Mouse (Mus musculus): ENCODE results near the gene Rara. TPM values are rescaled to one million over a fixed set of nuclear protein-coding genes. Genes with fewer than 3 reads are reported as not detected.

Rara gene
- 31.9 TPM for polyA plus RNA-seq (2012; fragmentation: generic; extraction: Trizol)
- long read RNA-seq, experiment 1, transcript Rara-204 (9 exons, 2,469 nt), result major isoform, 6 of 19 reads
- long read RNA-seq, experiment 1, partial matches to known transcripts, result 8 of 19 reads
- long read RNA-seq, experiment 1, other reads (novel, unspliced or antisense), result 2 of 19 reads
- long read RNA-seq, experiment 2, transcript Rara-202 (8 exons, 3,238 nt), result major isoform, 37 of 79 reads
- long read RNA-seq, experiment 2, transcript Rara-204 (9 exons, 2,469 nt), result minor isoform, 25 of 79 reads
- long read RNA-seq, experiment 2, partial matches to known transcripts, result 2 of 79 reads
- long read RNA-seq, experiment 2, other reads (novel, unspliced or antisense), result 15 of 79 reads

DNA sequence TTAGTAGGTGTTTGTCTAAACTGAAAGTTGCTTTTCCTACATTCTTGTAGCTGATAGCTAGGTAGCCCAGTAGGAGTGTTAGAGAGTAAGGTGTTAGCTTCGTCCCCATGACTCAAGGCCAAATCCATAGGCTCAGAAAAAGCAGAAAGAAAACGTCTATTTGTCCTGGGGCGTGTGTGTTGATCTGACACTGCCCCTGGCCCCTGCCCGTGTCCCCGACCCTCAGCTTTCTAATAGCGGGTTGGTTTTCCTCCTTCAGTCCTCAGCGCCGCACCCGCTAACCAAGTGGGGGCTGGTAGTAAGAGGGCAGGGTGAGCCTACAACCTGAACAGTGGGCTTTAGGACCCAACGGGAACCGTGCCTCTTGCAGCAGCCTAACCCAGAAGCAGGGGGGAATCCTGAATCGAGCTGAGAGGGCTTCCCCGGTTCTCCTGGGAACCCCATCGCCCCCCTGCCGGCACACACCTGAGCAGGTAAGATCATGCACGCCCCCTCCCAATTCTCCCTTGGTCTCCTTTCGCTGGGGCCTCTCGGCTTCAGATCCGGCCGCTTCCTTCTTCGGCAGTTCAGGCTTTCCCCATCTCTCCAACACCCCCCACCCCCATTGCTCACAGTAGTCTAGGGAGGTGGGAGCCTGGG is at the start of gene Rara:
Gene Rara, plus strand, starts transcription at position 381 of the 639 bp plus-strand sequence.
- Histone ChIP-seq H3K79me3 (ENCODE audit: low read depth) (no peaks in the 10 kb centered on the region), H3K27me3 (ENCODE audit: control insufficient read depth, insufficient read depth, insufficient read length) (no peaks in the 10 kb centered on the region), H3K79me2 (ENCODE audit: control insufficient read depth, insufficient read depth) (no peaks in the 10 kb centered on the region), H3K4me3 (ENCODE audit: insufficient read depth, poor library complexity, severe bottlenecking) (no peak within 1 kb of the TSS), H3ac (ENCODE audit: control insufficient read depth, insufficient read length, low read depth) (no peak within 1 kb of the TSS), H3K36me3 (ENCODE audit: control insufficient read depth, insufficient read depth) (peaks cover 18% of the 10 kb centered on the region)
- TF ChIP-seq MYOG (IDR thresholded peaks at IDR 0.05; ENCODE audit: control insufficient read depth, extremely low read depth, insufficient read length) (no peak), USF1 (IDR thresholded peaks at IDR 0.05; ENCODE audit: low read depth) (no peak), CTCF (IDR thresholded peaks at IDR 0.05; ENCODE audit: control insufficient read depth, insufficient read depth, insufficient read length) (no peak), MYOD1 (IDR thresholded peaks at IDR 0.05; ENCODE audit: control insufficient read depth, insufficient read length, low read depth) (no peak), MAX (IDR thresholded peaks at IDR 0.05) (no peak), CEBPB (IDR thresholded peaks at IDR 0.05; ENCODE audit: low read depth) (no peak), FOSL1 (IDR thresholded peaks at IDR 0.05; ENCODE audit: insufficient read depth, low read length, poor library complexity, severe bottlenecking) (no peak)

DNA sequence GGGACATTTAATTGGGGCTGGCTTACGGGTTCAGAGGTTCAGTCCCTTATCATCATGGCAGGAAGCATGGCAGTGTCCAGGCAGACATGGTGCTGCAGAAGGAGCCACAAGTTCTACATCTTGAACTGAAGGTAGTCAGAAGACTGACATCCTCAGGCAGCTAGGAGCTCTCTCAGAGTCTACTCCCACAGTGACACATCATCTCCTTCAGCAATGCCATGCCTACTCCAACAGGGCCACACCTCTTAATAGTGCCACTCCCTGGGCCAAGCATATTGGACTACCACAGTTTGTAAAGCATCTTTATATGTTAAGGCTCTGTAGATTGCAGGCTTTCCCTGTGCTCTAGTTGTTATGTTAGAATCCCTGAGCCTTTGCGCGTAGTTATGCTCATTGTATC is 39.9 kb upstream of the Rara start:
- no peak overlapping the region for H3K4me3 ChIP-seq (ENCODE audit: insufficient read depth, poor library complexity, severe bottlenecking)
- no peak overlapping the region for H3ac ChIP-seq (ENCODE audit: control insufficient read depth, insufficient read length, low read depth)
- H3K27me3 ChIP-seq (ENCODE audit: control insufficient read depth, insufficient read depth, insufficient read length), result no peaks in the 10 kb centered on the region
- TF ChIP-seq MYOG (IDR thresholded peaks at IDR 0.05; ENCODE audit: control insufficient read depth, extremely low read depth, insufficient read length) (no peak), FOSL1 (IDR thresholded peaks at IDR 0.05; ENCODE audit: insufficient read depth, low read length, poor library complexity, severe bottlenecking) (no peak), MAX (IDR thresholded peaks at IDR 0.05) (no peak), CTCF (IDR thresholded peaks at IDR 0.05; ENCODE audit: control insufficient read depth, insufficient read depth, insufficient read length) (no peak), USF1 (IDR thresholded peaks at IDR 0.05; ENCODE audit: low read depth) (no peak), CEBPB (IDR thresholded peaks at IDR 0.05; ENCODE audit: low read depth) (no peak), MYOD1 (IDR thresholded peaks at IDR 0.05; ENCODE audit: control insufficient read depth, insufficient read length, low read depth) (no peak)
- H3K79me3 ChIP-seq (ENCODE audit: low read depth), result peaks cover 6% of the 10 kb centered on the region
- H3K36me3 ChIP-seq (ENCODE audit: control insufficient read depth, insufficient read depth), result peaks cover 63% of the 10 kb centered on the region
- peaks cover 19% of the 10 kb centered on the region for H3K79me2 ChIP-seq (ENCODE audit: control insufficient read depth, insufficient read depth)

DNA sequence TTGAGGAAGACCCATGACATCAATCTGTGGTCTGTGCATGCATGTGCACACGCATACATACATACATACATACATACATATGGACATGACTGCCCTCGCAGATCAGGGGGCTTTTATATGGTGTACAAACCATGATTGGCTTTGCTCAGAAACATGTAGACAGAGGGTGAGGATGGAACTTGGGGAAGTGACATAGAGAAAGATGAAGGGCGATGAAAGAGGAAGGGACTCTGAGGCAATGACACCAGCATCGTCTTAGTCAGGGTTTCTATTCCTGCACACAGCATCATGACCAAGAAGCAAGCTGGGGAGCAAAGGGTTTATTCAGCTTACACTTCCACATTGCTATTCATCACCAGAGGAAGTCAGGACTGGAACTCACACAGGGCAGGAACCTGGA is 38.5 kb upstream of the Rara start:
- no peak for TF ChIP-seq FOSL1 (IDR thresholded peaks at IDR 0.05; ENCODE audit: insufficient read depth, low read length, poor library complexity, severe bottlenecking)
- no peak for TF ChIP-seq MYOD1 (IDR thresholded peaks at IDR 0.05; ENCODE audit: control insufficient read depth, insufficient read length, low read depth)
- no peak for TF ChIP-seq USF1 (IDR thresholded peaks at IDR 0.05; ENCODE audit: low read depth)
- no peak for TF ChIP-seq MAX (IDR thresholded peaks at IDR 0.05)
- no peak for TF ChIP-seq MYOG (IDR thresholded peaks at IDR 0.05; ENCODE audit: control insufficient read depth, extremely low read depth, insufficient read length)
- no peak for TF ChIP-seq CEBPB (IDR thresholded peaks at IDR 0.05; ENCODE audit: low read depth)
- TF ChIP-seq CTCF (IDR thresholded peaks at IDR 0.05; ENCODE audit: control insufficient read depth, insufficient read depth, insufficient read length), result no peak

DNA sequence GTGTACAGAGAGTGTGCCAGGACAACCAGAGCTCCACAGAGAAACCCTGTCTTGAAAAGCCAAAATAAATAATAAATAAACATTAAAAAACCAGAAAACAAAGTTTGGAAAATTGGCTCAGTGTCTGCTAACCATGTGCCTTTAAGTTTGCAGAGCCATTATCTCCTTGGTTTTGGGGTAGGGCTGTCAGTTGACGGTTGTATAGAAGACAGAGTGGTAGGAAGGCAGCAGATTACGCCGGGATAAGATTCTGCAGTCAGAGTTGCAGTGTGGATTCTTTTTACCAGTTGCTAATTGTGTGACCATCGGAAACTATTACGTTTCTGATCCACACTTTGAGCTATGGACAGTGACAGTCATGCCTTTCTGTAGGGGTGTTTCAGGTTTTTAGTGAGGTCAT is 37.6 kb upstream of the Rara start:
- no peak overlapping the region for H3K4me3 ChIP-seq (ENCODE audit: insufficient read depth, poor library complexity, severe bottlenecking)
- TF ChIP-seq USF1 (IDR thresholded peaks at IDR 0.05; ENCODE audit: low read depth) (no peak), CTCF (IDR thresholded peaks at IDR 0.05; ENCODE audit: control insufficient read depth, insufficient read depth, insufficient read length) (no peak), MAX (IDR thresholded peaks at IDR 0.05) (no peak), FOSL1 (IDR thresholded peaks at IDR 0.05; ENCODE audit: insufficient read depth, low read length, poor library complexity, severe bottlenecking) (no peak), CEBPB (IDR thresholded peaks at IDR 0.05; ENCODE audit: low read depth) (no peak), MYOG (IDR thresholded peaks at IDR 0.05; ENCODE audit: control insufficient read depth, extremely low read depth, insufficient read length) (no peak), MYOD1 (IDR thresholded peaks at IDR 0.05; ENCODE audit: control insufficient read depth, insufficient read length, low read depth) (no peak)
- no peaks in the 10 kb centered on the region for H3K79me2 ChIP-seq (ENCODE audit: control insufficient read depth, insufficient read depth)
- peaks cover 81% of the 10 kb centered on the region for H3K36me3 ChIP-seq (ENCODE audit: control insufficient read depth, insufficient read depth)
- no peak overlapping the region for H3ac ChIP-seq (ENCODE audit: control insufficient read depth, insufficient read length, low read depth)
- no peaks in the 10 kb centered on the region for H3K27me3 ChIP-seq (ENCODE audit: control insufficient read depth, insufficient read depth, insufficient read length)
- no peaks in the 10 kb centered on the region for H3K79me3 ChIP-seq (ENCODE audit: low read depth)

More for the DNA sequence above, 38.5 kb upstream of the Rara start:
- H3ac ChIP-seq (ENCODE audit: control insufficient read depth, insufficient read length, low read depth), result no peak overlapping the region
- no peaks in the 10 kb centered on the region for H3K79me3 ChIP-seq (ENCODE audit: low read depth)
- no peaks in the 10 kb centered on the region for H3K27me3 ChIP-seq (ENCODE audit: control insufficient read depth, insufficient read depth, insufficient read length)
- H3K4me3 ChIP-seq (ENCODE audit: insufficient read depth, poor library complexity, severe bottlenecking), result no peak overlapping the region
- peaks cover 76% of the 10 kb centered on the region for H3K36me3 ChIP-seq (ENCODE audit: control insufficient read depth, insufficient read depth)
- peaks cover 5% of the 10 kb centered on the region for H3K79me2 ChIP-seq (ENCODE audit: control insufficient read depth, insufficient read depth)

DNA sequence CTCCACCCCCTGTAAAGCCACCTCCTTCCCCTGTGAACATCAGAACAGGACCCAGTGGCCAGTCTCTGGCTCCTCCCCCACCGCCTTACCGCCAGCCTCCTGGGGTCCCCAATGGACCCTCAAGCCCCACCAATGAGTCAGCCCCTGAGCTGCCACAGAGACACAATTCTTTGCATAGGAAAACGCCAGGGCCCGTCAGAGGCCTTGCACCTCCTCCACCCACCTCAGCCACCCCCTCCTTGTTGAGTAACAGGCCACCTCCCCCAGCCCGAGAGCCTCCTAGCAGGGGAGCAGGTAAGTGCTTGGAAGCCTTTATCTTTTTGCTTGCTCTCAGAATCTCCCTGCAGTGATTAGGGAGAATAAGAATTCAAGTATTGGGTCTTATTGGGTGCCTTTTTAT is 35.2 kb upstream of the Rara start:
- no peaks in the 10 kb centered on the region for H3K27me3 ChIP-seq (ENCODE audit: control insufficient read depth, insufficient read depth, insufficient read length)
- no peak overlapping the region for H3K4me3 ChIP-seq (ENCODE audit: insufficient read depth, poor library complexity, severe bottlenecking)
- H3K79me2 ChIP-seq (ENCODE audit: control insufficient read depth, insufficient read depth), result no peaks in the 10 kb centered on the region
- no peak for TF ChIP-seq CTCF (IDR thresholded peaks at IDR 0.05; ENCODE audit: control insufficient read depth, insufficient read depth, insufficient read length)
- TF ChIP-seq USF1 (IDR thresholded peaks at IDR 0.05; ENCODE audit: low read depth), result no peak
- no peak for TF ChIP-seq MYOD1 (IDR thresholded peaks at IDR 0.05; ENCODE audit: control insufficient read depth, insufficient read length, low read depth)
- TF ChIP-seq FOSL1 (IDR thresholded peaks at IDR 0.05; ENCODE audit: insufficient read depth, low read length, poor library complexity, severe bottlenecking), result no peak
- no peak for TF ChIP-seq MAX (IDR thresholded peaks at IDR 0.05)
- no peak for TF ChIP-seq MYOG (IDR thresholded peaks at IDR 0.05; ENCODE audit: control insufficient read depth, extremely low read depth, insufficient read length)
- no peak for TF ChIP-seq CEBPB (IDR thresholded peaks at IDR 0.05; ENCODE audit: low read depth)
- no peaks in the 10 kb centered on the region for H3K79me3 ChIP-seq (ENCODE audit: low read depth)
- H3K36me3 ChIP-seq (ENCODE audit: control insufficient read depth, insufficient read depth), result peaks cover 77% of the 10 kb centered on the region
- no peak overlapping the region for H3ac ChIP-seq (ENCODE audit: control insufficient read depth, insufficient read length, low read depth)

All from C2C12 (cell line).